Mouse (Mus musculus): ENCODE data around the gene 1700025C18Rik.

Gene 1700025C18Rik

DNA sequence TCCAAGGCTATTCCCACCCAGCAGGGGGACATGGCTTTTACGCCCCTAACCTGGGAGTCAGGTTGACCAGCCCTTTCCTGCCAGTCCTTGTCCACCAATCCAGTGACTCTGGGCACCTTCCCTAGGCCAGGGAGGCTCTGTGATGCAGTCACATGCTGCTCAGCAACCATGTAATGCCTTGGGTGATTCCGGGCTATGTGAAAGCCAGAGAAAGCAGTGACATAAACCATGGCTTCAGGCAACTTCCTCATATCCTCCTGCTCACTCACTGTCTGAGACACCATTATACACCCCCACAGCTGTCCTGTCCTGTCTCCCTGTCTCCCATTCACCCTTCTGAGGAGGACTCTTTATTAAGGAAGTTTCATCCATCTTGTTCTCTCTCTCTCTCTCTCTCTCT is at the start of gene 1700025C18Rik:
TSS of gene 1700025C18Rik (minus strand) at position 101 of the 400 bp plus-strand sequence.
- no peak for DNase-seq

DNA sequence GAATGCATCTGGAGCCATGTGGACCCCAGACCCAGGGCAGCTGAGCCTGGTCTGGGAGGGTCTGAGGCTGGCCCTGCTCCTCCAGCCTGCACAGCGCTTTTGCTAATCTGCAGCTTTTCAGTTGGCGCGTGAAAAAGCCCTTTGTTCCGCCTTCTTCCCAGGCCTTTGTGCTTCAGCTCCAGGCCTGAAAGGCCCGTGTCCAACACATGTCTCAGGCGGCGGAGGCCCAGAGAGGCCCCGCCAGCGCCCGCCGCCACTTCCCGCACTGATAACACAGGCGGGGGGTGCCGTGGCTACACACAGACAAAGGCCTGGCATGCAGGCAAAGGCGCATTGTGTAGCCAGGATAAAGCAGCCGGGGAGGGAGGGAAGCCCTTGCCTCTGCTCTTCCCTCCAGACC is 45.5 kb upstream of the 1700025C18Rik start:
- DNase-seq, result peak; percentile 89

DNA sequence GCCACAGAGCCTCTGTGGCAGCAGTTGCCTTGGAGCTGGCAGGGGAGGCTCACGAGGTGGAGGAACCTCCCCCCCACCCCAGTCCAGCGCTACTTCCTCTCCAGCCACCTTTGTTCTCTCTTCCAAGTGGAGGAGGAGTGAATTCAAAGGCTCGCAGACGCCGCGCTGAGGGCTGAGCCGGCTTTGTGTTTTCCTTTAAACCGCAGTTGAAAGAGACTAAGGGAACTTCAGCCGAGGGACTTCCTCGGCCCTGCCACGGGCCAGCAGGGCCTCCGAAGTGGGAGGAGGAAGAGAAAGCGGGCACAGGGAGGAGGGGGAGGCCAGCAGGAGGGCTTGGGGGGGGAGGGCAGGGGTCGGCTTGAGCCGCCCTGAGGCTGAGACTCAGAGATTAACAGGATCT is 43.0 kb upstream of the 1700025C18Rik start:
- DNase-seq, result peak; percentile 84

DNA sequence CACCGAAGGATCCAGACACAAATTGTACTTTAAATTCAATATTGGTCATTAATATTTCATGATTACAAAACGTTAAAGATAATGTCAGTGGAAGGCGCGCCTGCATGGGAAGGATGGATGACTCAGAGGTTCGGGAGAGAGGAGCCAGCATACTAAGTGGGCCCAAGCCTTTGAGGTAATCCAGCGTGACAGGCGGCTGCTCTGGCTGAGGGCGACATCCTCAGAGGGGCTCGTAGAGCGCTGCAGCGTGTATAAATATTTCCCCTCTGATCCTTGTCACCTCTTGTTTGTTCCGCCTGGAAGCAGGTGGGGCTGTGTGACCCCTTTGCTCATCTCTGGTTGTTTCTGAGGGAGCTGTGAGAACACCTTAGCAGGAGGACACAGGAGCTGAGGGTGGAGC is 40.9 kb upstream of the 1700025C18Rik start:
- peak; percentile 59 for DNase-seq

DNA sequence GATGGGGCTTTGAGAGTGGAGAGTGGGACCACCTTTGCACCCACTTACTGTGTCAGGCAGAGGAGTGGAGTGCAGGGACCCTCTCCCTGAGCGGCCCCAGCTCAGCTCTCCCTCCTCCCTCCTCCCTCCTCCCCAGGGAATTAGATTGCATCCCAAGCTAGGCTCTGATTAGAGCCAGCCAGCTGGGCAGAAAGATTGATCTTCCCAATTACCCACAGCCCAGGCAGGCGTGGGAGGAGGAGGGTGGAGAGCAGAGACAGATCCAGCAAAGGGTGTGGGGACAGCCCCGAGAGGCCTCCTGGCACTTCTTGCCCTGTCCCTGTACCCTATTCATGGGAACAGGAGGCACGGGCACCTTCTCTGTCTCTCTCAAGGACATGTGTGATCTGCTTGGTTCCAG is 38.6 kb upstream of the 1700025C18Rik start:
- DNase-seq, result no peak

DNA sequence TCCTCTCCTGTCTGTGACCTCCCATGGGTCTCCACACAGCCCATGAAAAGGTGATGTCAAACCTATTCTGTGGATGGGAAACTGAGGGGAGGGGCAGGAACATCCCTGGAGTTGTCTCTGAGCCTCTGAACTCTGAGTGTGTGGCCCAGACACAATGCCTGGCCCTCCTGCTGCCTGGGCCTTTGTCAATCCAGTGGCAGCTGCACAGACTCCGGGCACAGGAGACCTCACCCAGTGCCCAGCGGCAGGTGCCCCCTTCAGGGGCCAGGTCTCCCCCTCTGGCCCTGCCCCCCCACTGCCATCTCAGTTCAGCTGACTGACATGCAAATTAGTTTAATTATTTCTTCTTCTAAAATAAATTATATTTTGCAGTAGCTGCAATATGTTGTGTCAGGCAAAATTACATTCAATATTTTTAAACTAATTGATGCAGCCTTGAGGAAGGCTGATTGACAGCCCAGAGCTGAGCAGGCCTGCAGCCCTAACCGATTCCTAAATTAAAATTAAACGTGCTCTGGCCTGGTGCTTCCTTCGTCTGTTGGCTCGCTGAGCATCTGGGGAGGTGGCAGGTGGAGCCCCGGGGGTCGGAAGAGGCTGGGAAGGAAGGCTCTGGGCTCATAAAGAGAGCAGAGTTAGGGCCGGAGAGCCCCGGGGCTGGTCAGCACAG is 36.5 kb upstream of the 1700025C18Rik start:
- no peak for DNase-seq

DNA sequence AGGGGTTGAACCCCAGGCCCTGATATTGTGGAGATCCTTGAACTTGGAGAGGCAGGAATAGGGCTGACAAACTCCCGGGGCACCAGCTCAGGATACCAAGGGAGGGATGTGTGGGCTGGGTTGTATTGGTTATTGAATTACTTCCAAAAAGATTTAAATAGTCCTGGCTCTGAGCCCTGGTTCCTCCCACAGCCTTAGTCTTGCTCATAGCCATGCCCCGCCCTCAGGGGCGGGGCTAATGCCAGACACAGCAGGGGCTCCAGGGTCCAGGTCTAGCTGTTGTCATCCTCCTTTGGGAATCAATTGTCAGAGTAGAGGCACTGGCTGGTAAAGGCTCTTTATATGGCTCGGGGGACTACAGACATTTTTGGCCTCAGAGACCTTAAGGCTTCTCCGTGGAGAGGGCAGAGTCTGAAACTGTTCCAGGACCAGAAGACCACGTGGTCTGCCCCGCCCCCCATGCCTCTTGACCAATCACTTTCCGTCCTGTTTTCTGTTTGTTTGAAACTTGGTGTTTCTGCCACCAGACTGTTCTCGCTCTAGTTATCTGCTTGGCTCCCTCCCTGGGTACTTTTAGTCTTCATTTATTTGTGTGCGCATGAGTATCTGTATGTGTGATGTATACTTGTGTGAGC is 30.8 kb upstream of the 1700025C18Rik start:
- peak; percentile 49 for DNase-seq

DNA sequence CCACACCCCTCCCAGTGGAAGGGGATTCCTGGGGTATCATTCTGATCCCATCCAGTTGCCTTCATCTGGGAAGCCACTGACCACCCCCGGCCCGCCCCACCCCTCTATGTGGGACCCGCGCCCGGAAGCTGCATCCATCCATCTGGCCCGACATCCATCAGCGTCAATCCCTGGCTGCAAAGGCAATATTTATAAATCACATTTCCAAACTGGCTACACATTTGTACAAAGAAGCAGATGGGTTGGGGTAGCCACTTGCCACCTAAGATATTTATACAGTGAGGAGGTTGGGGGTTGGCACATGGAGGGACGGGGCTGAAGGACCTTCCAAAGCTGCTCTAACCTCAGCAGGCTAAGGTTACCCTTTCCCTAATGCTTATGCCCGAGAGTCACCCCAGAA is 30.2 kb upstream of the 1700025C18Rik start:
- DNase-seq, result no peak

DNA sequence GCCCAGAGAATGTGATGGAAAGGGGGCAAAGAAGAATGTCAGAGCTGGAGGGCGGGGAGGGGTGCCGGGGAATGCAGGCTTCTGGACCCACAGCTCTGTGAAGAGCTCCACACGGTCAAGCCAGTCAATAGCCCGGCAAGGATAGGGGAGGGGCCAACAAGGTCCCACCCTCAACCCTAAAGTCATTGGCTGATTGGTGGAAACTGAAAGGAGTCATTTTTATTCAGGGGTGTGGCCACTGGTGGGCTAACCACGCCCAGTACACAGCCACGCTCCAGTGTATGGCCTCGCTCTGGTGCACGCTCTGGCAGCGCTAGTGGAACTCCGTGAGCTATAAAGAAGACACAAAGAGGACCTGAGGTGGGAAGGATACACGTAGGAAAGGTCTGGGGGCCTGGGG is 23.2 kb upstream of the 1700025C18Rik start:
- peak; percentile 75 for DNase-seq

DNA sequence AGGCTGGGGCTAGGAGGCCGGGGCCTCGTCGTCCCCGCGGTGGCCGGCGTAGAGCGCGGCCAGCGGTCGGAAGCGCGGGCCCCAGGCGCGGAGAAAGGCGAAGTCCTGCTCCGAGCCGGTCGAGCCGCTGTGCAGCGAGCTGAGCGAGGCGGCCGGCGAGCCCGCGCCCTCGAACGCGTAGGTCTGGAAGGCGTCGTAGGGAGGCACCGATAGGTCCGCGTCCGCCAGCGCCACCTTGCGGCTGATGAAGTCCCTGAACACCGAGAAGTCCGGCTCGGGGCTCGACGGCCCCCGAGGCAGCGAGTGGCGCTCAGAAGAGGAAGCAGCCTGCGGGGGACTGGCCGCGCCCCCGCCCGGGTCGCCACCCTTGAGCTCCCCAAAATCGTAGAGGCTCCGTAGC is 21.6 kb upstream of the 1700025C18Rik start:
- peak; percentile 94 for DNase-seq

DNA sequence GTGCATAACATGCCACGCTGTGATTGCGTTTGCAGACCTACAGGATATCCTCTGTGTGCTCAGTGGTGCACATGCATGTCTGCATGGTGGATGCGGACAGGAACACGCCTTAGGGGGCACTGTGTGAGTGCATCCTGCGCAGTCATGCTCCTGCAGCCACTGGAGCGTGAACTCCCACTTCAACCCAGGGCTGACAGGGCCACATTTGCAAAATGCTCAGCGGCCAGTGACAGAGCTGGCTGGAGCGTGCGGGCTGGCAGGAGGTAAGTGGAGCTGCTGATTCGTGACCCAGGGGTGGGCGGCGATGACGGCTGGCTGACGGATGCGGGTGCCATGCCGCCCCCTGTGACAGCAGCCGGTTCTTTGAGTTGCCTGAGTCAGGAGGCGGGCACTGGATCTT is 16.0 kb upstream of the 1700025C18Rik start:
- no peak for DNase-seq

DNA sequence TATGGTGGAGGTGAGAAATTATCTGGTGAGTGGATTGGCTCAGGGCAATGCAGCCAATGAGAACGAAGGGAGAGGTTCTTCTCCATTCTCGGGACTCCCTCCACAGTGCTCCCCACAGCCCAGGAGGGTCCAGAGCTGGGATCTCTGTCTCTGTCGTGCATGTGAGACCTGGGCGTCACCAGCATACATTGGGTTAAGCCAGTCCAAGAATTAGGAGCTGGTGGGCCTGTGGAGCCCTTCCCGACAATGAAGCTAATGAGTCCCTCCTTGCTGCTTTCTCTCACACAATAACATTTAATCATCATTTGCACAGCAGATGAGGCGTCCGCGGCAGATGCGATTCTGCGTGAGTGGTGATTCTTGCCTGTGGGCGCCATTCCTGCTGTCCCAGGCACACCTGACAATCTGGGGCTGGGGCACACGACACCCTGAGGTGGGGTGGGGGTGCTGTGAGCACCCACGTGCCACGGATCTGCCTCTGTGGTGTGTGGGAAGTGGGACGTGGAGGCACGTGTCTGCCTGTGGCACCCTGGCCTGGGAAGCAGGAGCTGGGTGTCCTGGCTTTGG is 15.0 kb upstream of the 1700025C18Rik start:
- DNase-seq, result no peak

DNA sequence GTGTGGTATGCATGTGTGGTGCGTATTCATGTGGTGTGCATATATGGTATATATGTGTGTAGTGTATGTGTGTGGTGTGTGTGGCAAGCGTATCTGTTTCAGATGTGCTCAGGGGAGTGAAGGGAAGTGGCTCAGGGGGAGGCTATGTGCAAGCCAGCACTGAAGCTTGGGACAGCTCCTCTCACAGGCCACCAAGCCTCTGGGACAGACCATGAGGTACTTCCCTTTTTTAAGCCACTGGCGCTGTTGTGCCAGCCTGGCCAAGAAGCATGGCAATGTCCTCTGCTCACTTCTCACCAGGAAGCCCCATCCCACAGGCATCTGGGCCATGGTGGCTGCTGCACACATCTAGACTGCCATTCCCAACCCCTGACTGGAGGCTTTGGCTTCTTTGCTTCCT is 12.4 kb upstream of the 1700025C18Rik start:
- no peak for DNase-seq

DNA sequence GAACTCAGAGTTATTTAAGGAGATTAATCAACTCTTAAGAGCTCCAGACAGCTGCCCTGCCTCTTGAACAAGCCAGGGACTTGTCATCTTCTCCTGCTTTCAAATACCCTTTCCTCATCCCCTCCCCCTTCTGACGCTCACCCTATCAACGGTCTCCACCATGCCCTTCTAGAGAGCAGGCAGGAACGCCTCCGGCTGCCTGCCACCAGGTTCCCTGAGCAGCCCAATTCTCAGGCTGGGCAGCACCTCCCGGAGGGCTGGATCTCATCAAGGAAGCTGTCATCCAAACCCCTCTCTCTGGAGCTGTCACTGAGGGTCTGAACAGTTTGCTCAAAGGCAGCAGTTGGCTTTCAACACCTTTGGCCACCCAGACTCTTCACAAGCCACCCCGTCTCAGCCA is 10.2 kb upstream of the 1700025C18Rik start:
- DNase-seq, result no peak

DNA sequence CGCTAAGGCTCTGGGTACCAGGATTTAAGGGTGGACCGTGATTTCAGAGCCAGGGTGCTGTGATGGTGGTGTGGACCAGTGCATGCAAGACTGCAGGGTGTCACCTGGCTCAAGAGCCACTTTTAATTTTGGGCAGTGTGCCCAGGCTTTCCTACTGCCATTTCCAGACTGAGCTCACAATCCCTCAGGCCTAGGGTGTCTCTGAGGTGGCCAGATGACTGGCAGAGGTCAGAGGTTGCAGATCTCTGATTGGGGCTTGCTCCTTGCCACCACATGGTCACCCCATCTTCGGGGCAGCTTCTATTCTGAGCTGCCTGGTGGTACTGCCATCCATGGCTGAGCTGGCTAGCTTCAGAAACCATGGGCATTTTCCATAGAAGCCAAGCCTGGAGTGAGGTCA is 8.3 kb upstream of the 1700025C18Rik start:
- no peak for DNase-seq

DNA sequence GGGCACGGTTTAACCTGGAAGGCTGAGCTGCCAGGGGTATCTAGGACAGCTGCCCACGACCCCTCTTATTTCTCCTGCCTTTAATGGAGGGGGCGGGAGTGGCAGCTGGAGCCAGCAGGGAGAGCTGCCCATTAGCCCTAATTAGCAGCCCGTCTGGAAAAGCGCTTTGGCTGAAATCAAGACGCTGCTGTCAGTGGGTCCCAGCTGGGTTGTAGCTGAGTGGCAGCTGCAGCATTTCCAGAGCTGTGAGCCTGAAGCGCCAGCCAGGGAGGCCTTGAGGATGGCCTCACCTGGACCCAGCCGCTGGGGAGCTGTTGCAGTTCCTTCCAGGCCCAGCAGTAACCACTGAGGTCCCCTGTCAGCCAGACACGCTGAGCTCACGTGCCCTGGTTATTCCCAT is 5.8 kb upstream of the 1700025C18Rik start:
- peak; percentile 63 for DNase-seq

DNA sequence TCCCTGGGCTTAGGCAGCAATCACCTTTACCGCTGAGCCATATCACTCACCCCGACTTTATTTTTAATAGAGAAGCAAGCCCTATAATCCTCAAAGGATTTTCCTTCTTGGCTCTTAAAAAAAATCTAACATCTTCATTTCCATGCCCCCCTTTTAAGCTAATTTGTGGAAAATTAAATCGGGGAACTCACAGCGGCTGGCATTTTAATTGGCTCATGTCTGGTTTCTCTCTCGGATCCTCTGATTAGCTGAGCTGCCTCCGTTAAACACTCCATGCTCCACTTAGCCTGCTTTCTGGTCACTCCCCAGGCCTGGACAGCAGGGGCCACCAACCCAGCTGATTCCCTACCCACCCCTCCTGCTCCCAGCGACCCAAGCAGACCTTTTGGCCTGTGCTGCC is 1.8 kb upstream of the 1700025C18Rik start:
- DNase-seq, result no peak

DNA sequence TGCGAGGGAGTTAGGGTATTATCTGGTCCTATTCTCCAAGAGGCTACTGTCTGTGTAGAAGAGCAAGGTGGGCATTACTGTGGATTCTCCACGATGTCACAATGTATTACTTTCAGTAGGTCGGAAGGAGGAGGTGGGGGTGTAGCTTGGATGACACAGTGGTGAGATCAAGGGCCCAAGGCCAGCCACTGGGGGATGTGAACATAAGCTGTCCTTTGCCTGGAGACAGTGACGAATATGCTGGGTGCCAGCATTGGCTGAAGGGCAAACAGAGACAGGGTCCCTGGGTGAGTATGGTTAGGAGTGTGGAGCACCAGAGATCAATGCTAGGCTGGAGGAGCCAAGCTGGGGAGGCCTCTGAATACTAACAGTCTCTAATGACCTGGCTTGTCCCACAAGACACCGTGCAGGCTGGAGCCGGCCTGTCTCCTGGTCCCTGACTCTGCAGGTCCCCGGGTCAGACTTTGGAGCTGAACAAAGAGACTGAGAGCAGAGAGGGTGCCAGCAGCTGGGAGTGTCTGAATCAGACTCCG is 949 bp upstream of the 1700025C18Rik start:
- no peak for DNase-seq

DNA sequence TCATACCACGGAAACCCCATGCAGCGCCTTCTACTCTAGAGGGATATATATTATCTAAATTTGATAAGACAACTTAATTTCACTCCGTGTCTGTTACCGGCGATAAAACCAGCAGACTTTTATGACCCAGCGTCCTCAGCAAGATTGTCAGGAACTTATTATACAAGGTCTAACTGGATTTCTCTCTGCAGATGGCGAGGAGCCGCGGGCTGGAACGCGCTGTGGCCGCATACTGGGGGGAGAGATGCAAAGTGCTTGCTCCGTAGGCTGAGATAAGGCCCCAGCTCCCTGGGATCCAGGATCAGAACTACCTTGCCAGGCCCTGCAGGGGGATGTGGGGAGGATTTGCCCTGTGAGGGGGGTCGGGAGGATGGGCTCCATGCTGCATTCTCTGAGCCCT is 1.1 kb downstream of the 1700025C18Rik start:
- DNase-seq, result no peak

DNA sequence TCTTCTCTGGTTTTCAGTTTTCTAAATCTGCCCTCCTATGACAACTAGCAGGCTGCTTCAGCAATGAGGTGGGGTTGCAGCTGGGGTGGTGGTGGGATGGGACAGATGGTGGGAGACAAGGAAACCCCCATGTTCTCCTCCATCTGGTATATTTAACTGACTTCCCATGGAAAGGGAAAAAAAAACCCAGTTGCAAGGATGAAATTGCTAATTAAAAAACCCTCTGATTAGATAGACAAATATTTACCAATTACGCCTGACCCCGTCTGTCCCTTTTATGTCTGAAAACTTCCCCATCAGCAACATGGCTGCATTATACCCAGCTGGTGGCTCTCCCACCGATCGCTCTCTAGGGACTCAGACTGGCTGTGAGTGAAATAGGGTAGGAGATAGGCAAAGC is 3.9 kb downstream of the 1700025C18Rik start:
- DNase-seq, result no peak

DNA sequence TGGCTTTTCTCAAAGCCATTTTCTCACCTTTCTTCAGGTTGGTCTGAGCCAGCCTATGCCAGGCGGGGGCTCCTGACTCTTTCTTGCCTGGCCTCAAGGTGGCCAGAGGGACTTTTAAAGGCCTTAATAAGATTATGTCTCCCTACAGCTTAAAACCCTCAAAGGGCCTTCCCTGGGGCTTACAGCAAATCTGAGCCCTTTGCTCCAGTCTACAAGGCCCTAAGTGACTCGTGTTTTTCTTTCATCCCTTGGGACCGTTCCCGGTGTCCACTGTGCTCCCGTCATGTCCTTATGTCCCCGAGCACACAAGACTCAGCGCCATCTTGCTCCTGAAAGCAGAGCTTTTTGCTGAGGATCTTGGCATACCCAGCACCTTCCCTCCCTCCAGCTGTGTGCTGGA is 9.3 kb downstream of the 1700025C18Rik start:
- no peak for DNase-seq

DNA sequence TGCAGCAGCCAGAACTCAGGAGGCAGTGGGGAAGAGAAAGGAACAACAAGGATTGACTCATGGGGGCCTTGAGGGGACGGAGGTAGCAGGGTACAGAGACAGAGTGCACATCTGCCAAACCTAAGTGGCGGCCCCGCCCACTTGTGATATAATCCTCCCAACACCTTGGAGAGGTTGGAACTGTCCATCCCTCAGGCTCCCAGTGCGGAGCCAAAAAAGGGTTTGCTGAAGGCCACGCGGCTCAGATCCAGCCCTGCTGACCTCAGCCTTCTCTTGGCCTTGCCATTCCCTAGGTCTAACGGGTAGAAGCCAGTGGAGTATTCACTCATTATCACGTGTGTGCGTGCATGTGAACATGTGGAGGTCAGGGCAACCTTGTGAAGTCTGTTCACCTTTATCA is 9.9 kb downstream of the 1700025C18Rik start:
- DNase-seq, result no peak

DNA sequence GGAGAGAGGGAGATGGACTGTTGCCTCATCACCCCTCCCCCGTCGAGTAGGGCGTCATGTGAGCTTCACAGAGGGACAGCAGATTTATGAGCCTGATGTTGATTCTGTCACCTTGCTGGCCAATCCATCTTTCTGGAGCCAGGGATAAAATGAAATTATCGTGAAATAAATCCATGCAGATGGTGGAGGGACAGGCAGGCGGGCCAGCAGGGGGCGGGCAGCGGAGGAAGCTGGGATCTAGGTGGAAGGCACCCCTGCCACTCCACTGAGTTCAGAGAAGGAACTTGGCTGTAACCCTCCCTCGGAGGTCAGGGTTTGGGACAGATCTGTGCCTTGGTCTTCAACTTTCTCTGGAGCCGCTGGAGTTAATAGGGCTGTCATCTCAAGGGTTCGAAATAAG is 11.9 kb downstream of the 1700025C18Rik start:
- DNase-seq, result peak; percentile 41

DNA sequence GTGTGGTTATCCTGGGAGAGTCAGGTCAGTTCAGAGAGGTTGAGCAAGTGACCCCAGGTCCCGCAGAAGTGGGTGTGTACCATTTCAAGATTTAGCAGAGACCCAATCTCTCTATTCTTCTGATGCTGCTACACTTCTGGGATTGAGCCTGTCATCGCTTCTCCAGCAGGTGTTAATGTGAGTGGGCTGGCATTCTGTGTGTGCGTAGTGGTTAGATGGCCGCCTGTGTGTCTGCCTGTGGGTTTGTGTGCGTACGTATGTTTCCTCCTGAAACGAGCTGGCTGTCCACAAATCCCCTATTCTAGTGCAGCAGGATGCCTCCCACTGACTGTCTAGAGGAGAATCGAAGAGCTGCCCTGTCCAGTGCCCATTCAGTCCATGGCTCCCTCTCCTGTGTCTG is 12.5 kb downstream of the 1700025C18Rik start:
- no peak for DNase-seq

All from embryo, embryonic 11 days (tissue).